Mouse (Mus musculus) heart, embryonic 14.5 days (tissue): ENCODE measurements at regions not wholly inside any gene's neighbourhood (a gene's known extent, or its start where the extent isn't known, plus 50 kb on each side); places are given as distances from the start of the nearest gene placed in this dataset.

Experiments
- ATAC-seq: fragments of 200-750 bp; cut with Nextera tagmentation; 2 replicates; pipeline ENCODE4 v1.8.0; 2017; ENCODE audit warnings: low read depth, moderate TSS enrichment; ENCODE audit not compliant: insufficient number of reproducible peaks, insufficient read depth, low FRiP score
- H3K27ac ChIP-seq, 2 experiments: fragments of 200-500 bp in 1 of 2; fragments of 300-500 bp in 1 of 2; sonication (generic) in 1 of 2; replicated peaks in 1 of 2; 2 replicates each; pipeline ENCODE4 v1.5.1; 2012 to 2014; ENCODE audit warnings: low read depth in 2 of 2, low read length in 2 of 2, control low read depth in 1 of 2, mild to moderate bottlenecking in 1 of 2, mixed read lengths in 1 of 2; ENCODE audit not compliant: control insufficient read depth in 1 of 2, insufficient read depth in 1 of 2
- H3K27me3 ChIP-seq: fragments of 300-500 bp; sonication (generic); 2 replicates; pipeline ENCODE4 v1.6.1; 2014; ENCODE audit warnings: mild to moderate bottlenecking, low read length, control low read depth; ENCODE audit not compliant: control insufficient read depth, insufficient read depth
- H3K36me3 ChIP-seq: fragments of 300-500 bp; sonication (generic); 2 replicates; pipeline ENCODE4 v1.6.1; 2014; ENCODE audit warnings: mild to moderate bottlenecking, control low read depth, low read length, mixed read lengths; ENCODE audit not compliant: control insufficient read depth, insufficient read depth
- H3K4me1 ChIP-seq, 2 experiments: fragments of 200-500 bp in 1 of 2; fragments of 300-500 bp in 1 of 2; sonication (generic) in 1 of 2; 2 replicates each; pipeline ENCODE4 v1.6.1; 2012 to 2014; ENCODE audit warnings: low read length in 2 of 2, control low read depth in 1 of 2, mixed read lengths in 1 of 2; ENCODE audit not compliant: control insufficient read depth in 2 of 2, insufficient read depth in 2 of 2
- H3K4me2 ChIP-seq: fragments of 300-500 bp; sonication (generic); 2 replicates; pipeline ENCODE4 v1.6.1; 2014; ENCODE audit warnings: mild to moderate bottlenecking, low read length
- H3K4me3 ChIP-seq, 2 experiments: fragments of 200-500 bp in 1 of 2; fragments of 300-500 bp in 1 of 2; sonication (generic) in 1 of 2; 2 replicates each; pipeline ENCODE4 v1.5.1; 2012 to 2014; ENCODE audit warnings: low read length in 2 of 2, mild to moderate bottlenecking in 2 of 2, control low read depth in 1 of 2, low read depth in 1 of 2, moderate library complexity in 1 of 2; ENCODE audit not compliant: control insufficient read depth in 1 of 2, insufficient read depth in 1 of 2
- H3K9ac ChIP-seq: fragments of 300-500 bp; sonication (generic); 2 replicates; pipeline ENCODE4 v1.6.1; 2014; ENCODE audit warnings: mild to moderate bottlenecking, low read length
- H3K9me3 ChIP-seq: fragments of 300-500 bp; sonication (generic); 2 replicates; pipeline ENCODE4 v1.6.1; 2016; ENCODE audit warnings: low read length, control low read depth; ENCODE audit not compliant: control insufficient read depth
- WGBS: fragments of 180-500 bp; shearing (Covaris S2); extraction: QIAGEN DNeasy Blood & Tissue Kit; methylation state at CpG from one replicate; pipeline ENCODE4 v1.1.7; 2014; 5-methylcytosine and 5-hydroxymethylcytosine counted together

DNA sequence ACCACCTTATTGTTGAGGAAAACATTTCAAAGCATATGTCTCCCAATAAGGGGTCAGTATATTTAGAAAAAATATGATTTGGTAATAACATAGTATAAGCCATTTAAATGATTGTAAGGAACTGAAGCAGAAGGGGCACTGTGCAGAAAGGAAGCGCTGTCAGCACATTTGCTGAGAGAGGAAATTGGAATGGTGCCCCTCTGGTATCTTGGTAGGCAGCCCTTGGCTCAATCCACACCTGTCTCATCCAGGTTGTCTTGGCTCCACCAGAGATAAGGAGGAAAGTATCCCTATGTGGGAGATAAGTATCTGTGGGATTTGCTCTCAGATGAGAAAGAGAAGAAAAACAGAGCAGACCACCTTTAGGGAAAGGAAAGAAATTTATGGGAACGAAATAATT, 136.5 kb upstream of the Tmtc4 start:
- no peak overlapping the region for H3K9ac ChIP-seq
- H3K36me3 ChIP-seq: no peaks in the 10 kb centered on the region
- no peak for ATAC-seq
- no peaks in the 10 kb centered on the region for H3K27me3 ChIP-seq
- no peaks in the 10 kb centered on the region for H3K4me1 ChIP-seq
- H3K4me3 ChIP-seq: no peak overlapping the region
- 83% methylated on average over 2 of the region's 2 CpGs for WGBS
- no peak overlapping the region for H3K4me2 ChIP-seq
- H3K27ac ChIP-seq: no peak overlapping the region
- peaks cover 9% of the 10 kb centered on the region; the same call in 1 of the 2 replicates for H3K9me3 ChIP-seq

- Histone ChIP-seq H3K27ac (no peak overlapping the region), H3K4me1 (no peaks in the 10 kb centered on the region), H3K27me3 (no peaks in the 10 kb centered on the region), H3K4me2 (no peak overlapping the region), H3K4me3 (no peak overlapping the region), H3K36me3 (no peaks in the 10 kb centered on the region), H3K9ac (no peak overlapping the region), H3K9me3 (no peaks in the 10 kb centered on the region)
- 91% methylated on average over 1 of the region's 1 CpGs for WGBS
- no peak for ATAC-seq
Measured at GRCm38 (mm10) chr14:123116337-123116736, 132.5 kb upstream of the Tmtc4 start.

GRCm38 (mm10) chr14:123110533-123110932, 126.7 kb upstream of the Tmtc4 start:
- Histone ChIP-seq H3K27ac (no peak overlapping the region), H3K4me3 (no peak overlapping the region), H3K27me3 (no peaks in the 10 kb centered on the region), H3K4me1 (no peaks in the 10 kb centered on the region), H3K36me3 (no peaks in the 10 kb centered on the region), H3K9ac (no peak overlapping the region), H3K9me3 (no peaks in the 10 kb centered on the region), H3K4me2 (no peak overlapping the region)
- ATAC-seq: no peak
- WGBS: 74% methylated on average over 2 of the region's 2 CpGs

GRCm38 (mm10) chr14:123100371-123100770, 116.5 kb upstream of the Tmtc4 start:
- 67% methylated on average over 1 of the region's 1 CpGs for WGBS
- Histone ChIP-seq H3K9ac (no peak overlapping the region), H3K36me3 (no peaks in the 10 kb centered on the region), H3K27me3 (no peaks in the 10 kb centered on the region), H3K4me1 (no peaks in the 10 kb centered on the region), H3K4me3 (no peak overlapping the region), H3K9me3 (no peaks in the 10 kb centered on the region), H3K27ac (no peak overlapping the region), H3K4me2 (no peak overlapping the region)
- ATAC-seq: no peak

GRCm38 (mm10) chr14:123096086-123096485, 112.3 kb upstream of the Tmtc4 start:
- Histone ChIP-seq H3K27me3 (no peaks in the 10 kb centered on the region), H3K4me3 (no peak overlapping the region), H3K4me1 (no peaks in the 10 kb centered on the region), H3K36me3 (no peaks in the 10 kb centered on the region), H3K9ac (no peak overlapping the region), H3K27ac (no peak overlapping the region), H3K9me3 (no peaks in the 10 kb centered on the region), H3K4me2 (no peak overlapping the region)
- ATAC-seq: no peak
- 78% methylated on average over 2 of the region's 2 CpGs for WGBS

DNA sequence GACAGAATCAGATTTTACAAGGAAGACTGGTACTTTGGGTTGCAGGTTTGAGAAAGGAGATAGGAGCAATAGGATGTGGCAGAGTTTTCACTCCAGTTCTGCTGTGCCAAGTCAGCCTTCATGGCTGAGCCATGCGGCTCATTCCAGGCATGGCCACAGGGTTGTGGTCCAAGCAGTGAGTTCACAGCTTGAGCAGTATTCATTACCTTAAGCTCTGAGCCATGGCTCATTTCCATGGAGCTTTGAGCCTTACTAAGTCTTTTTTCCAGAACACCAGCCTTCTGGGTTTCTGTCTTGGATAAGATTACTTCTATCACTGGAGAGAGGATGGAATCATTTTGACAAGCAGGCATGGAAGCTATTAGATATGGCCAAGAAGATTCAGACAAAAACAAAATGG, 98.2 kb upstream of the Tmtc4 start:
- WGBS: 84% methylated on average over 1 of the region's 1 CpGs
- no peaks in the 10 kb centered on the region for H3K27me3 ChIP-seq
- no peak overlapping the region for H3K27ac ChIP-seq
- no peak overlapping the region for H3K4me3 ChIP-seq
- ATAC-seq: no peak
- H3K4me1 ChIP-seq: no peaks in the 10 kb centered on the region
- no peaks in the 10 kb centered on the region for H3K9me3 ChIP-seq
- H3K36me3 ChIP-seq: no peaks in the 10 kb centered on the region
- H3K4me2 ChIP-seq: no peak overlapping the region
- no peak overlapping the region for H3K9ac ChIP-seq

DNA sequence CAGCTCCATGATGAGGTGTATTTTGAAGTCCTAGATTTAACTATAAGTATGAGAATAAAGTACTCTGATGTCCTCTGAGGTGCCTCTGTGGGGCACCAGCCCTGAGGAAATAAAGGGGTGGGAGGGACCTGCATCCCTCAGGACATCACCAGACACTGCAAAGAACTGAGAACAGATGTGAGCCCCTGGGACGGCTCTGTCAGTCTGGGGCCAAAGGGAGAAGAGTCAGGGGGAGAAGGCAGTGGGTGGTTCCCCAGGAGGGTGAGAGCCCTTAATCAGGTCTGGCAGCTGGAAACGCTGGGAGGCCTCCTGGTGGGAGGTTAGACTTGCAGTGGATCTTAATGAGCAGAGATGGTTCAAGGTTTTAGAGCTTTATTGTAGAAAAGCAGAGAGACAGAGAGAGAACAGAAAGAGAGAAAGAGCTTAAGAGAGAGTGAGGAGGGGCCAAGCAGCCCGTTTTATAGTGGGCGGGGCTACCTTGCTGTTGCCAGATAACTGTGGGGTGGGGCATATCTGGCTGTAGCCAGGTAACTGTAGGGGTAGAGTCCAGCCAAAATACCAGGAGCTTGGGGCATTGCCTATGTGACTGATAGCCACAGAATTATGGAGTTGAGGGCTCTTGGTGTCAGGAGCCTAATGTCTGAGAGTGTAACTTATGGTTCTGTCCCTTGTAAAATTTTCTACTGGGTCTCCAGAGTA, 97.3 kb upstream of the Tmtc4 start:
- Histone ChIP-seq H3K9ac (no peak overlapping the region), H3K4me2 (no peak overlapping the region), H3K9me3 (no peaks in the 10 kb centered on the region), H3K4me3 (no peak overlapping the region), H3K4me1 (no peaks in the 10 kb centered on the region), H3K27me3 (no peaks in the 10 kb centered on the region), H3K36me3 (no peaks in the 10 kb centered on the region), H3K27ac (no peak overlapping the region)
- 22% methylated on average over 4 of the region's 4 CpGs for WGBS
- ATAC-seq: no peak; the same call in 1 of the 2 replicates

GRCm38 (mm10) chr14:123079733-123080132, 95.9 kb upstream of the Tmtc4 start:
- H3K9me3 ChIP-seq: no peaks in the 10 kb centered on the region
- no peaks in the 10 kb centered on the region for H3K4me1 ChIP-seq
- H3K27me3 ChIP-seq: no peaks in the 10 kb centered on the region
- H3K36me3 ChIP-seq: no peaks in the 10 kb centered on the region
- H3K9ac ChIP-seq: no peak overlapping the region
- no peak overlapping the region for H3K4me2 ChIP-seq
- ATAC-seq: no peak
- no peak overlapping the region for H3K4me3 ChIP-seq
- H3K27ac ChIP-seq: no peak overlapping the region
- WGBS: 59% methylated on average over 2 of the region's 2 CpGs
